Mouse (Mus musculus) spleen, adult 2 months (tissue): ENCODE data around the gene Gm20379.

Experiments
- CTCF ChIP-seq: fragments of 200-500 bp; IDR thresholded peaks from 2 replicates; pipeline ENCODE4 v1.5.1; 2011; ENCODE audit warnings: mild to moderate bottlenecking, inconsistent platforms; ENCODE audit not compliant: insufficient read depth, insufficient read length, insufficient replicate concordance; ENCODE audit errors: extremely low read depth
- POLR2A ChIP-seq: fragments of 200-500 bp; IDR thresholded peaks from 2 replicates; pipeline ENCODE4 v1.6.1; 2011; ENCODE audit warnings: low read depth, low read length, inconsistent platforms

DNA sequence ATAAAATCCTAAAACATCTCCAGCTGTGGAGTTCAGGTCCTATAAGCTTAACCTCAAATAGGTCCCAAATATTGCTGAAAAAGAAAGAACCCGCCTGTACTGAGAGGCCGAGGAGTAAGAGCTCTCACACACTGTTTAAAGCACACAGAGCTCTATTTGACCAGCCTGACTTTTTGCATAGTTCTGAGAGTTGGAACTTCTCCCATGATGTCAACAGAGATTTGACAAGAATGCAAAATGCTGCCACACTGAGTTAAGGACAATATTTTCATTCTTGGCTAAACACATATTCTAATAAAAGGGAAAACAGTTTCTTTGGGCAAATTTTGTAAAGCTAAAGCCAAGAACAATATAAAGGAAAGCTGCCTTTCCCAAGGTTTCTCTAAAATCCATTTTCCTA lies 8.8 kb upstream of the Gm20379 start:
- TF ChIP-seq POLR2A: no peak
- TF ChIP-seq CTCF: no peak
